Mouse (Mus musculus) E14TG2a.4 (cell line): Measurements from ENCODE around the gene Prkcb.

Experiments
- CTCF ChIP-seq: conservative IDR thresholded peaks from 2 replicates; pipeline ENCODE4 v1.5.1; 2014; ENCODE audit warnings: low read length
- NANOG ChIP-seq: IDR thresholded peaks from 2 replicates; pipeline ENCODE4 v1.6.1; 2014; ENCODE audit warnings: borderline replicate concordance, low read length, mixed read lengths
- POU5F1 ChIP-seq: IDR thresholded peaks from 2 replicates; pipeline ENCODE4 v1.6.1; 2014; ENCODE audit warnings: low read length, borderline replicate concordance

DNA sequence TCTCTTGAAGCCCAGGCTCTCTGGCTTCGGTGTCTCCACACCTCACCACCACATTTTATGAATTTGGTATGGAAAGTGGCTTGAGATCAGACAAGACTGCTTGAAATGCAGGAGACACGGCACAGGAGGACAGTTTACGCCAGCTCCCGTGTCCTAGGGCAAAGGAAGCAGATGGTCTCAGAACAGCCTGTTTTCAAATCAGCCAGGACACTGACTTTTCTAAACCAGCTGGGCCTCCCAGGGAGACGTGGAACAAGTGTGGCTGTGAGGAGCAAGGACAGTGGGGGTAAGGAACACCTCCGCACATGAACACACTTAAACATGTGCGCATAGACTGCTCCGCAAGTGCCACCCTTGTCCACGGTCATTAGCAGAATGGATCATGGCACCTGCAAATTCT, 204.4 kb downstream of the Prkcb start:
- no peak for TF ChIP-seq NANOG
- no peak for TF ChIP-seq CTCF
- no peak for TF ChIP-seq POU5F1
